Mouse (Mus musculus) liver, embryonic 14.5 days (tissue): ENCODE measurements around the gene Pold2.

Experiments used
- CTCF ChIP-seq: IDR thresholded peaks from 2 replicates; pipeline ENCODE4 v1.5.1; 2016; ENCODE audit warnings: antibody characterized with exemption, low read depth, control low read depth
- EP300 ChIP-seq: IDR thresholded peaks from 2 replicates; pipeline ENCODE4 v1.6.1; 2016; ENCODE audit warnings: antibody characterized with exemption, low read depth

GRCm38 (mm10) chr11:5834506-5834905 lies 43.6 kb downstream of the Pold2 start:
- no peak for TF ChIP-seq CTCF
- no peak for TF ChIP-seq EP300
